Mouse (Mus musculus) heart, adult 2 months (tissue): ENCODE measurements around the gene Olfr124.

Source experiments
- EP300 ChIP-seq: fragments of 200-500 bp; IDR thresholded peaks from 2 replicates; pipeline ENCODE4 v1.6.1; 2011; ENCODE audit warnings: low read depth, low read length, control low read depth; ENCODE audit not compliant: insufficient read depth
- POLR2A ChIP-seq: fragments of 200-500 bp; IDR thresholded peaks from 2 replicates; pipeline ENCODE4 v1.6.1; 2011; ENCODE audit warnings: mild to moderate bottlenecking, low read depth, low read length, control low read depth; ENCODE audit not compliant: insufficient read depth

DNA sequence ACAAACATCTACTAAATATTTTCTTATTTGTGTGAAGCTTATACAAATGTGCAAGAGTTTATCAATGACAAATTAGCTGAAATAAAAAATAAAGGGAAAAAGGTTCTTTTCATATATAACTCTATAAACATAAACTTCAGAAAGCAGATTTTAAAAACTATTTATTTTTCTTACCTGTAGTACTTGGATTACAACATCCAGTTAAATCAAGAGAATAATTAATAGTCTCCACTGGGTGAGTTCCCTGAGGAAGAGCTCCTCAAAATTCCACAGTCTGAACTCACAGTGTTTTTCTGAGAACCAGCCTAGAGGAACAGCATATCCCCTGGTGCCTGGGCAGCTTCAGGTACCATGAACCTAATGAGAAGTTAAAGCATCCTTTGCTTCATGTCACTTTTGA lies 33.0 kb downstream of the Olfr124 start, which contains the start of gene Olfr125:
- TF ChIP-seq POLR2A (no peak), EP300 (no peak)
